Mouse (Mus musculus): ENCODE data around the gene Ankrd11. TPM values are rescaled to one million over a fixed set of nuclear protein-coding genes. Genes with fewer than 3 reads are reported as not detected.
A peak's percentile ranks its signal among the peaks of the same experiment; 100 is the strongest.

The Ankrd11 gene
- total RNA-seq, 2 experiments from 2014 or later = 165 to 176 TPM

DNA sequence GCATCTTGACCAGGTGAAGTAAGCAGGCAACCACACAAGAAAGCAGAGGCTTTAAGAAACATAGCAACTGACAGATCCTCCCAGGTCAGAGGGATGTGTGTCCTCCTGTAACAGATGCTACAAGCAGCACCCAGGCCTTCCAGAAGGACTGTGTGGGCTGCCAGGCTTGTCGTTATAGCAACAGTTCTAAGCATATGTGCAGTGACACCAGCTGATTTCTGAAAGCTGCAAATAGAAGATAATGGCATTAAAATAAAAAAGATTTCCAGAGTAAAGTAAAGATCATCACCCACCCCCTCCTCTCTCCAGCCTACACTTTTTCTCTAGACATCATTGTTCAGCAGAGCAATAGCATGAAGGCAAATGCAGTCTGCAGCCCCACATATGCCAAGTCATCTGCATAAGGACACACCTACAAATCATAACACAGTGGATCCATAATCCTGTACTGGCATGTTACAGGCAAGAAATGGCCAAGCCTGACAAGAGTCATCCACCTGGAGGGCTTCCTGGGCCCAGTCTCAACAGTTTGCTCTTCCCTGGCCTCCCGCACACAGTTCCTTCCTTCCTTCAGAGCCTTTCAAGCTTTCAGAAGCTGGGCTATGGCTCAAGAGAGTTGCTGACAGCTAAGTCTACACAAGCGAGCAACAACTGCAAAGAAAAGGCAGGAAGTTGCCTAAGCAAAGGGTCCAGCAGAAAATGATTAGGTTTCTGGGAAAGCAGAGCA is 110.1 kb downstream of the Ankrd11 start:
- peak; percentile 85 to 94 for DNase-seq (ENCODE audit: low spot score in 2 of 2)

DNA sequence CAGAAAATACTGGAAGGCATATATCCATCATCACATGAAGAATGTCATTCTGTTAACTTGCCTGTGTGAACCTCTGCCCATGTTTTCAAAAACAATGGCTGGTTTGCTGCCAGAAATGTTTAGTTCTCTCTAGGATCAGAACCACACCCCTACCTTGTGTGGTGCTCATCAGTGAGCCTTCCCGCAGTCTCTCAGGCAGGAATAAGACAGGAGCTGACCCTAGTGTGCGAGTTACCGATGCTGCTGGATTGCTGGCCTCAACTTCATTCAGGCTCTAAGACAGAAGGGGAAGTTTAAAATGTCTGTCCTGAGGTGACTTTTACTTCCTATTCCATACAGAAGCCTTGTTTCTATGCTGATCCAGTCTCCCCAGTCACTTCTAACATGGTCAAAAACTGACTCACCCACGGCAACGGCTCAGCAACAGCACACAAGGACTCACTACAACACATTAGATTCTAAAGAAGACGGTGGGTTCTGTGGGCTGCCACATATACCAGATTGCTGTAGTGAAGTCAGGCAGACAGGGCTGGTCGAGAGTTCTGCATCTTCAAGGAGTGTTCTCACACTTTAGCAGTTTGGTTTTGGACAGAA is 113.3 kb downstream of the Ankrd11 start:
- DNase-seq (ENCODE audit: low spot score in 2 of 2) = peak in 1 of 2 experiments; percentile 41

DNA sequence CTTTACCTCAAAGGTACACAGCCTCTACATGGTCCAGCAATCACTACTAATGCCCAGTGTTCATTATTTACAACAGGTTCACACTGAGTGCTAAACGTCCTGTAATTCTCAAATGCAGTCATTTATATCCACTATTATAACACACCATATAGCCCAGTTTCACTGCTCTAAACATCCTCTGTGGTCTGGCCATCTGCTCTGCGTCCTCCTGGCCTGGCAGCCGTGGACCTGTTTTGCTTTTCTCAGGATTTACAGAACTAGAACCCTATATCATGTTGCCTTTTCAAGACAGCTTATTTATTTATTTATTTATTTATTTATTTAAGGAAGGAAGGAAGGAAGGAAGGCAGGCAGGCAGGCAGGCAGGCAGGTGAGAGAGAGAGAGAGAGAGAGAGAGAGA is 114.2 kb downstream of the Ankrd11 start:
- no peak for DNase-seq (ENCODE audit: low spot score in 2 of 2)

DNA sequence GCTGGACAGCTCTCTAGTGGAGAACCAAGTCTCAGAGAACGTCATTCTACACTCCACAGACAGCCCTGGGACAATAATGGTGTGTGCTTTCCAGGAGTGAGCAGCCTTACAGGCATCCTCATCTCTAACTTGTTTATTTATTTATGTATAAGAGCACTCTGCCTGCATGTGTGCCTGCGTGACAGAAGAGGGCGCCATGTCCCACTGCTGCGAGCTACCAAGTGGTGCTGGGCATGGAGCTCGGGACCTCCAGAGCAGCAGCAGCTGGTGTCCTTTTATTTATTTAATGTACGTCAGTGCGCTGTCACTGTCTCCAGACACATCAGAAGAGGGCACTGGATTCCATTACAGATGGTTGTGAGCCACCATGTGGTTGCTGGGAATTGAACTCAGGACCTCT is 115.3 kb downstream of the Ankrd11 start:
- DNase-seq (ENCODE audit: low spot score in 2 of 2) = no peak

DNA sequence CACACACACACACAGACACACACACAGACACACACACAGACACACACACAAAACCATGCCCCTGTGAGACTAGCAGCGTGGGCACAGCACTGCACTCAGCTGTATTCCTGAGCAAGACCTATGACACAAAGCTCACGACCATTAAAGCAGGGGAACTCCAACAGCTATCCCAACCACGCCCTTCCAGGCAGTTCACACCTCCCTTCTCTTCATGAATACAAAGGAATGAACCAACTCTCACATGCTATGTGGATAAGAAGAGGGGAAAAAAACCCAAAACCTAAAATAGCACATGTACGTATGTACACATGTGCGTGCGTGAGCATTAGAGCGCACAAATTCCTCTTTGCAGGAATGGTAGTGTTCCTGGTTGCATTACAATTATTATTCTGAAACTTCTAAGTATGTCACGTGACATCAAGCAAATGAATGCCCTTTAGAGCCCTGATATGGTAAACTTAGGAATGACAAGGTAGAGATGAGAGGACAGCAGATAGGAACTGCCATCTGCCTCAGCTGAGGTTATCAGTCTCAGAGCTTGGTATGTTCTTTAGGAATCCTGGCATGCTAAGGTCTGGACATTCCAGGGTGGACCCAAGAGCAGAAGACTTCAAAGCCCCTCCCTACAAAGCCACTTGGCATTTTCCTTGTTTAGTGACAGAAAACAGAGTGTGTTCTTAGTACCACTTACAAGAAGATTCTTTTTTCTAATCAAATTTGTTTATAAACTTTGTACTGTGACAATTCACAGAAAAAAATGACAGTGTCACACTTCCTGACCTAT is 115.9 kb downstream of the Ankrd11 start:
- DNase-seq (ENCODE audit: low spot score in 2 of 2) = no peak

DNA sequence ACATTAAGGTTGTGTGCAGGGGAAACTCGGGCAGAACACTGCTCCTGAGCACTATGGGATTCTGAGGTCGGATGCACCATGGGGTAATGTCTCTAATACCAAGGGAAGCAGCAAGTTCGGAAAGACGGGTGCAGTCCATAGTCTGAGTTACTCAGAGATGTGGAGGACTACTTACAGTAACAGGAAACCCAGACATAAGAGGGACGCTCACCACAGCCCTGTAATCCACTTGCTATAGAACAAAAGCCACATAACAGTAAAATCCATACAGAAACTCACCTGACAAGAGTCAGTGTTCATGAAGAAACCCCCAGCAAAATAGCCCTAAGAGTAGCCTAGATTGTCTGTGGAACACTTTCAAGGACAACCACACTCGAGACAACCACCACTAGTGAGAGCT is 118.0 kb downstream of the Ankrd11 start:
- DNase-seq (ENCODE audit: low spot score in 2 of 2) = no peak

DNA sequence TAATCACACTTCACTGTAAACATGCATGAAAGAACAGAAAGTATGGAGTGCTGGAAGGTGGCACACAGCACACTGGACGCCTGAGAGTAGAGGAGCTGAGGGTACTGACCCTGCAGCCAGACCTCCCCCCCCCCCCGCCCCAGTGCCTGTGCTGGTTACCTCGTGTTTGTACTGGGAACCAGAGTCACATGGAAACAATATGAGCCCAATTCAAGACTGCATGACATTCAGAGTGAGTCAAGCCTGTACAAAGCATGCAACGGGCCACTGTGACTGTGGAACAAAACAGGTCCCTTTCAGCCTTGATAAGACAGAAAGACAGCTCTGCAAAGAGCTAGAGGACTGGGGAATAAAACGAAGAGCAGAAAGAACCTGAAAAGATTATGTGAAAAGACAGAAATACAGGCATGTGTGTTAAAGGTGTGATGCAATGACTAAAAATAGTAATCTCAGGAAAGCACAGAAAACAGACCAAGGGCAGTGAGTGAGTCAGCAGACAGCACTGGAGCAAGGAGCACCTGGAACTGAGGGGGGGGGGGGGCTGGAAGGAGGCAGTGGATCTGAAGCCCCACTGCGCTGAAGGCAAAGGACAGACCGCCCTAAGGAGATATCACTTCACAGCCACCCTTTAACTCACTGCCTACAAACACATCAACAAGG is 118.5 kb downstream of the Ankrd11 start:
- no peak for DNase-seq (ENCODE audit: low spot score in 2 of 2)

DNA sequence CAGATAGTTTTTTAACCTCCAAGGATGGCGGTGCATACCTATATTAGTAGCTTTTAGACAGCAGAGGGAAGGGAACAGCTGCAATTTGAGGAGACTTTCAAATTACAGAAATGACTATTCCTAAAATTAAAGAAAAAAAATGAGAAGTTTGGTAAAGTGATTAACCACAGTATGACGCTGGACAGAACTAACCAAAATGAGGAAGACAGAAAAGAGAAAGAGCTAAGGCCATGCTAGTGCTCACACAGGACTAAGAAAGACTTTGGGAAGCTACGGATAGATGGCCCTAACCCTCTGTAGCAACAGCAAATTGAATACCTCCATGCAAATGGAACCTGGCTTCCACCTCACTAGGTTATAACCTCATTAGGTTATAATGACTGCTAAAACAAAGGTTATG is 119.1 kb downstream of the Ankrd11 start:
- DNase-seq (ENCODE audit: low spot score in 2 of 2) = no peak

DNA sequence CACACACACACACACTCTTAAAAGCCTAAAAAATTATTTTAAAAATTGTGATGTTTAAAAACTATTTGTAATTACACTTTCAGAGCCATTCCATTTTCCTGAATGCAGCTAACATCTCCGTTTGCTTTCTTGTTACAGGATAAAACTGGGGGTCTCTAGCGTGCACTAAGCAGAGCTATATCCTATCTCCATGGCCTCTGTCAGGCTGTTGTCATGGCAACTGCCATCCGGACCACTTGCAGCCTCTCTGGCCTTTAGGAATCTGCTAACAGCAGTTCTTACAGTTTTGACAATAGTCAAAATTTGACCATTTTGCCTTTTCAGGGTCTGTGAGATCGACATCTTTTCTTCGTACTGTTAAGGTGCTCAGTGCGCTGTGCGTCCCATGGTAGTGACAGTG is 121.2 kb downstream of the Ankrd11 start:
- no peak for DNase-seq (ENCODE audit: low spot score in 2 of 2)

DNA sequence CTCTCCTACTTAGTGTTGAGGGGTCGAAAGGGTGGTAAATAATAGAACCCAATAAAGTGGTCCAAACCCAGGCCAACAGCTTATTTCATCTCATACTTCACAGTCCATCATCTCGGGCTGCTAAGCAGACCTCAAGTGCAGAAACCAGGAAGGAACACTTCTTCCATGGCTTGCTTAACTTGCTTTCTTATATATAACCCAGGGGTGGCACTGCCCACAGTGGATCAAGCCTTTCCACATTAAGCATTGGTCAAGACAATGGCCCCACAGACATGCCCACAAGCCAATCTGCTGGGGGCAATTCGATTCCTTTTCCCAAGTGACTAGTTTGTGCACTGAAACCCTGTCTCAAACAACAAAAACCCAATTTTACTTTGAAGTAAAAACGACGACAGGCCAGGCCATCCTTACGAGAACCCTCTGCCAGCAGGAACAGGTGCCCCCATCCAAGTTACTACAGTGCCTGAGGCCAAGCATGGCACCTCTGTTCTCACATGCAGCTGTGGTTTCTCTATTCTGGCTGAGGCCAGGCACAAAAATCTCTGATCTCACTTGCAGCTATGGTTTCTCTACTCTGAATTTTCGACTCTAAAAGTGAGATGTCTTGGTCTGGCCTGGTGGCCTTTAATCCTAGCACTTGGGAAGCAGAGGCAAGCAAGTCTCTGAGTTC is 123.5 kb downstream of the Ankrd11 start:
- no peak for DNase-seq (ENCODE audit: low spot score in 2 of 2)

DNA sequence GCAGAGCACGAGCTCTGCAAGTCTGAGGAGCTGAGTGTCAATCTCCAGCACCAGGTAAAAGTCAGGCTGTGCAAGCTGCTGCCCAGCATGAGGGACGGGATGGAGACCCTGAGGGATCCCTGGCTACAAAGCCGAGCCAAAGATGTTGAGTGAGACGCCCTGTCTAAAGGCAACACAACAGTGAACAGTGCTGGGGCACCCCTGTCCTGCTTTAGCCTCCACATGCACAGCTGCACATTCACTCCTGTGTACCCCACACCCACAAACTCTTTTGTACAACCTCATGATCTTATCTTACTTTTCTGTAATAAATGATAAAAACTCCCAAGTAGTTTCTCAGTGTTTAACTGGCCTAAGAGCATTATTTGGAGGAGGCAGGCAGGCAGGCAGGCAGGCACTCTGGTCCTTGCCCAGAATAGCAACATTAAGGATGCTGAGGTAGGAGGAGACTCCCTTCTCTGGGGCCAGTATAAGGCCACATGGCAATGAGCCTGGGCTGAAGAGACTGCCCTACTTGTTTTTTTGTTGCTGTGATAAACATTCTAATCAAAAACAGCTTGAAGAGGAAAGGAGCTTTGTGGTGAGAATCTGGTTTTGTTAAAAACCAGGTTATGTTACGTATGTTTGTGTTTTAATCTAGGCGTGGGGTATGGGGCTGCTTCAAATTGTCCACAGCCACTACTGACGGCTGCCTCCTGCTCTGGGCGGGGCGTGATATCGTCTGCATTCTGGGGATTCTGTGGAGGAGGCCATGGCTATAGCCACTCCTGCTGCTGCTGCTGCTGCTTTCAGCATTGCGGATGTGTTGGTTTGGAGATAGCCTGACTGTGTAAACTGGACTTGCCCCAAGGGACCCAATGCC is 124.3 kb downstream of the Ankrd11 start:
- DNase-seq (ENCODE audit: low spot score in 2 of 2) = no peak

DNA sequence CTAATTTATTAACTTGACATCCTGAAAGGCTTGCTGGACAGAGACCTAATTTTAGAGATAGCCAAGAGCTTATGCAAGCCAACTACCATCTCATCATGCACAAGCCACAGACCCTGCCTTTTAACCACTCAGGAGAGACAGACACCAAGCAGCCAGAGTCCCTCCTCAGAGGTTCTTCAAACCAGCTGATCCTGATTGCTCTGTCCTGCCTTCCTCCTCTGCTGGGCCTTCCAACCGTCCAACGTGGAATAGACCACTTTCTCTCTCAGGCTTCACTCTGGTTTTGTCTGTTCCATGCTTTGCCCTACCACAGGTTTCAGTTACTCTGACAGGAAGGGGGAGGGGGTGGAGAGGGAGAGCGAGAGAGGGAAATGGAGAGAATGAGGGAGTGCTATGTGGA is 125.3 kb downstream of the Ankrd11 start:
- DNase-seq (ENCODE audit: low spot score in 2 of 2) = no peak

DNA sequence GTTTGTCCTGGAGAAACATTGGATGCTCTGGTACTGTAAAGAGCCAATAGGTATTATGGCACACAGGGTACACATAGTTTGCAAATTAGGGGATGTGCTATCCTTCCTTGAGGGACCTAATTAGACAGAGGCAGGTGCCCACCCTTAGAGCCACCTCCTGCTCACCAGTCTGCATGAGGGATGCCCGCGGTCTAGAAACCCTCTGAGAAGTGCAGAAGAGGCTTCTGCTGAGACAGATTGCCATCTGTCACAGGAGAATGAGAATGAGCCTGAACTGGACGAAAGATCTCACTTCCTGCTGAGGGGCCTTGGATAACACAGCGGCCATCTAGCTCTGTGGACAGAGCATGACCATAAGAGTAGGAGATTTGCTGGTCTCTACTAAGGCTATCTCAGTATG is 129.2 kb downstream of the Ankrd11 start:
- no peak for DNase-seq (ENCODE audit: low spot score in 2 of 2)

DNA sequence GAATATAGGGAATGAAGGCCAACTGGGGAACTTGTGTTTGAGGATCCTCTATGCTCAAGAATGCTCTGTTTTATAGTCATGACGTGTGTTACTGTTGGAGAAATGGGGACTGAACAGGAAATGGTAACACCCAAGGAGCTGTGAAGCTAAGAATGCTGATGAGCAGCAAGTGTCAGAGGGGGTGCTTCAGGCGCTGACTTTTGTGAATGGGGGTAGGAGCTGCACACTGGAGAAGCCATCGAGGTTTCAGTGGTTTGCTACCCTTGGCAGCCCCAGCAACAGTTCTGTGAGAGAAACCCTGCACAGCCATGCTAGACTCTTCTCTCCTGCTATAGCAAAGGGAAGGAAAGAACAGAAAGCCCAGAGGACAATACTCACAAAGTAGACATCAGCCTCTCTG is 129.9 kb downstream of the Ankrd11 start:
- DNase-seq (ENCODE audit: low spot score in 2 of 2) = no peak

DNA sequence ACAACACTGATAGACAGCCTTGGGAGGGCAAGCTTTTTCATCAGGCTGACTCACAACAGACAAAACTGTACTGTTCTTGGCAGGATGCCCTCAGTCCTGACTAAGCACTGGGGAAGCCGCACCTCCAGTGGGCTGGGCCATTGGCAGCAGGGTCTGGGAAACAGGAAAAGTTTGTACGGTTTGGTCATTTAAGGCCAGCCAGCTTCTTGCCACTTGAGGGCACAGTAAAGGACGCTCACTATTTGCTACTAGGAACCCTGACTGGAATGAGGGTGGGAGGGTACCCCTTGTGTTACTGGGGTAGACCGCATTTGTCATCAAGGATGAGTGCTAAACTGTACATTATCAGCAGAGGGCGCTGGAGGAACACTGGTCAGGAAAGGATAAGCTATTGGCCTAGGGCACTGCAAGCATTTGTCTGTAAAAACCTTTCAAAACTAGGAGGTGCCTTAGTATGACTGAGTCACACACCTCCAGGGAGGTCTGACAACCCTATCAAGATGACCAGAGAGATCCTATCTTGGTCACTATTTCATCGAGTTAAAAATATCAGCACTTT is 135.5 kb downstream of the Ankrd11 start:
- DNase-seq (ENCODE audit: low spot score in 2 of 2) = peak; percentile 90 to 96

DNA sequence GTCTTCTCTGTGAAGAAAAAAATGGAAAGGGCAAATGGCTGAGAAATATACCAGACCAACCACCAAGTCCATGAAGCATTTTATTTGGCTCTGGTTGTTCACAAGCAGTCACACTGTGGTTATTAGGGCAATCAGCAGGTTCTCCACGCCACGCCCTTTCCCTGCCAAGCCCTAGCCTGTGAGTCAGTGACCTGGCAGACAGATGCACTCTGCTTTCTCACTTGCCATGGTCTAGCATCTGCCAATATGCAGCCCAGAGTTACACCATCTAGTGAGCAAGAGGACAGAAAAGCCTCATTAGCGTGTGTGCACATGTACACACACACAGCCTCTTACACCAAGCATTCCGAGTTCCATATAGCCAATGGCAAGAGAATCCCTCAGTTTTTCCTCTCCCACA is 136.7 kb downstream of the Ankrd11 start:
- DNase-seq (ENCODE audit: low spot score in 2 of 2) = no peak

DNA sequence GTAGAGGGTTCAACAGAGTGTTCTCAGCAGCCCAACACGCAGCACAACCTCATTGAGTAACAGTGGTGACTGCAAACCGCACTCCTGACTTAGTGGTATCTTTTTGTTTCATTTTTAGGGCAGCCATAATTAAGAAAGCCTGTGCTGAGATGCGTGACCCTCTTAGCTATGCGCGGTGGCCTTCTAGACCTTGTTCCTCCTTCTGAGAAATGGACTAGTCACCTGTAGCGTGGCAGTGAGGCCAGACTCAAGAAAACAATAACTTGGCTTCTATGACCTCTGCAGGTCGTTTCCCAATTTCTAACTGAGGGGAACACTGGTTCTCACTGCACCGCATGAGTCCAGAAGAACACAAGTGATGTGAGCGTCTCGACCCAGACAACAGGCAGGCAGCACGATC is 137.6 kb downstream of the Ankrd11 start:
- DNase-seq (ENCODE audit: low spot score in 2 of 2) = no peak

DNA sequence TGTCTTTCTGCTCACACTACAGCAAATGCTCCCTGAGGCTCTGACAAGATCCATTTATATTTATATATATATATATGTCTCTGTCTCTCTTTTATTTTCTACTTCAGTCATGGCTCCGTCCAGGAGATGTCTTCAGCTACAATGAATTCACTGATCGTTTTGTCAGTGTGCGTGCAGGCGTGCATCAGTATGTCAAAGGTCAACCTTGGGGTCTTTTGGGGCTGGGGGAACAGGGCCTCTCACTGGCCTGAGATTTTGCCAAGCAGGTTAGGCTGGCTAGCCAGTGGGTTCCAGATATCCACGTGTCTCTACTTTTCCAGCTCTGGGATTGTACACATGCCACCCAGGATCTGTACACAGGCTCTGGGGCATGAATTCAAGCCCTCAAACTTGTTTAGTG is 139.1 kb downstream of the Ankrd11 start:
- DNase-seq (ENCODE audit: low spot score in 2 of 2) = no peak

DNA sequence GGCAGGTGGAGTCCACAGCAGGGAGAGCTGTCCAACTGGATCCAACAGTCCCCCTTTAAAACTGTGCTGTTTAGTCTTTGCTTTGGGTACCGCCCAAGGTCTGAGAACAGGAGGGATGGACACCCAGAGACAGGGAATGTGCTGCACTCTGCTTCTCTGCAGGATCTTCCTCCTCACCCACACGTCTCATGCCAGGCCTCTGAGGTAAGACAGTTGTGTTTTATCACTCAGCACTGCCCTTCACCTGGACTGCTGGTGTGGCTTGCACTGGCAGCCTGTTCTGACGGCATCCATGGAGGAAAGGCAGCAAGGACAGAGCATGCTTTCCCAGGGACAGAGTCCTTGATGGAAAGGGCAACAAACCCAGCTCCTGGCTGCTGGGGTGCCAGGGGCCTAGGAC is 139.5 kb downstream of the Ankrd11 start:
- DNase-seq (ENCODE audit: low spot score in 2 of 2) = no peak

DNA sequence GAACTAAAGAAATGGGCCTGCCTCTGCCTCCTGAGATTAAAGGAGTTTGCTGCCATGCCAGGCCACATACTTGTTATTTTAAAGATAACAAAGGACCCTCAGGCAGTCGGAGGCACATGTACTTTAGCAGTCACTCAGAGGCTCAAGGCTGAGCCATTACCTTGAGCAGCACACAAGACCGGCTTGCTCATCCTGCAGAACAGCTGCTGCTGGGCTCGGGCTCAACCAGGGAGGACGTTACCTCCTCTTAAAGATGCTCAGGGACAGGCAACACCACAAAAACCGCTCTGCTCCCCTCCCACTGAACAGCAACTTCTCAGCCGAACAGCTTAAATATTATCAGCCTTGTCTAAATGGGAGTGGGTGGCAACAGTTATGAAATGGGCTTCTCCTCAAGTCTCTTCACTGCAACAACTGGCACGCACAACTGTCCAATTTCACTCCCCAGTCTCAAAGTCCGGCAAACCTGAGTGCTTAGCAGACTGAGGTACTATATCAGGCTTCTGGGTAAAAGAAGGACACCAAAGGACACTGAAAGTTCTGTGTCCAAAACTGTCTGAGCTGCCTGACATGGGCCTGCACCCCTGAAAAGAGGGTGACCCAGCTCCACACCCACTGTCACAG is 140.1 kb downstream of the Ankrd11 start:
- no peak for DNase-seq (ENCODE audit: low spot score in 2 of 2)
